Mouse (Mus musculus) layer of hippocampus, postnatal 25 days (tissue): ENCODE data around the gene Pycr2. TPM values are rescaled to one million over a fixed set of nuclear protein-coding genes. Genes with fewer than 3 reads are reported as not detected.
"Not testable (repeated sequence)": the region's sequence is repeated elsewhere in the genome, so short reads cannot be mapped to it uniquely, and the experiment has no call there.

Experiments used
- DNase-seq, 2 experiments: peaks; one replicate each; pipeline ENCODE4 v3.0.0; 2022; ENCODE audit warnings: mixed read lengths in 2 of 2, low spot score in 1 of 2; ENCODE audit errors: extremely low spot score in 1 of 2
- total RNA-seq, 2 experiments: library from RNA; stranded (reverse); gene quantifications; 2 replicates each; pipeline ENCODE4 v1.2.3; 2021

Gene Pycr2
- total RNA-seq, 2 experiments from 2014 or later, result 40.0 to 48.0 TPM

DNA sequence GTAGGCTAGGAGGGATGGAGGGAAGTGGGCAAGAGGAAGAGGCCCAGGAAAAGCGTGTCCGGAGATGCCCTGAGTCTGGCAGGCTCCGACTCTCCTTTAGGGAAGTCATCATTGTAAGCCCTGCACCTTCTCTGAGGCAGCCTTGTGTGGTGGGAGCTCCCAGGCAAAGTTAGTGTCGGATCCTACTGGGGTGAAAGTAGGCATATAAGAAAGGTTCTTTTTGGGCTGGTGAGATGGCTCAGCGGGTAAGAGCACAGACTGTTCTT, 655 bp downstream of the Pycr2 start:
- DNase-seq, result no peak

DNA sequence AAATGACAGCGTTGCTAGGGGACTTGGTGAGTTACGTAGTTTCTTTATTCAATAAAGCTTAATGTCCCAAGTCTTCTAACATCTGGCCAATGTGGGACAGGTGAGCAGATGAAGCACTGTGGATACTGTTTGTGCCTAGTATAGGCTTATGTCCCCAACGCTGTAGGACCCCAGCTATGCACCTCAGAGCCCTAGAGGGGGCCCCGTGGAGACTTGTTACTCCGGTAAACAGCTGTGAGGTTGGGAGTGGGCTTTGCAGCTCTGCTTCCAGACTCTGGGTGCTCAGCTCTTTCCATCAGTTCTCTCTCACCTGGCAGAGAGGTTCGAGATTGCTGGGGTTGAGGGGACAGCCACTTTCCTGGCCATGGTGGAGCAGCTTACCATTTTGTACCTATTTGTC, 1.2 kb downstream of the Pycr2 start:
- DNase-seq, result no peak

DNA sequence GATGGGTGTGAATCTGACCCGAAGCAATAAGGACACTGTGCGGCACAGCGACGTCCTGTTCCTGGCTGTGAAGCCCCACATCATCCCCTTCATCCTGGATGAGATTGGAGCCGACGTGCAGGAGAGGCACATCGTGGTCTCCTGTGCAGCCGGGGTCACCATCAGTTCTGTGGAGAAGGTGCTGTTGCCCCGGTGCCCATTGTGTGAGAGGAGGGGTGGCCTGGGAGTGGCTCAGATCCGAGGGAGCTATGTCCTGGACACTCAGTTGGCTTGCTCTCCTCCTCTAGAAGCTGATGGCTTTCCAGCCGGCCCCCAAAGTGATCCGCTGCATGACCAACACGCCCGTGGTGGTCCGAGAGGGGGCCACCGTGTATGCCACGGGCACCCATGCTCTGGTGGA, 1.8 kb downstream of the Pycr2 start:
- DNase-seq, result no peak

DNA sequence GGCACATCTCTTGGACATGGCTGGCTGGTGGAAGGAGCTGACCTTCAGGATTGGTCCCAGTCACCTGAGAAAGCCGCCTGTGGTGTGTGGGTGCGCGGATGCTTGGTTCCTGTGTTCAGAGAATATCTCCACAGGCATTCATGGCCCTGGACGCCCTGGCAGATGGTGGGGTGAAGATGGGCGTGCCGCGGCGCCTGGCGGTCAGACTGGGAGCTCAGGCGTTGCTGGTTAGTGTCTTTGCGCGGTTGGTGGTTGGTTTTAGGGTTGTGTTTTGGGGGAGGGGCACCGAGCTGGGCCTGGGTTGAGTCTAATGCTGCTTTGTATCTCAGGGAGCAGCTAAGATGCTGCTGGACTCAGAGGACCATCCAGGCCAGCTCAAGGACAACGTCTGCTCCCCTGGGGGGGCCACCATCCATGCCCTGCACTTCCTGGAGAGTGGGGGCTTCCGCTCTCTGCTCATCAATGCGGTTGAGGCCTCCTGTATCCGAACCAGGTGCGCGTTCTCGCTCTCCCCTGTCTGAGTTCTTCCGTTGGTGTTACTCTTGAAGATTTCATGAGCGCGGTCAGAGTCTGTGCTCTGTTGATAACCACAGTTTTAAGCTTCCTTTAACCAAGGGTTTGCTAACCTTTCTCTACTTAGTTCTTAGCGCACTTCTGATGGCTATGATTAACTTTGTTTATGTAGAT, 2.5 kb downstream of the Pycr2 start:
- no peak for DNase-seq

DNA sequence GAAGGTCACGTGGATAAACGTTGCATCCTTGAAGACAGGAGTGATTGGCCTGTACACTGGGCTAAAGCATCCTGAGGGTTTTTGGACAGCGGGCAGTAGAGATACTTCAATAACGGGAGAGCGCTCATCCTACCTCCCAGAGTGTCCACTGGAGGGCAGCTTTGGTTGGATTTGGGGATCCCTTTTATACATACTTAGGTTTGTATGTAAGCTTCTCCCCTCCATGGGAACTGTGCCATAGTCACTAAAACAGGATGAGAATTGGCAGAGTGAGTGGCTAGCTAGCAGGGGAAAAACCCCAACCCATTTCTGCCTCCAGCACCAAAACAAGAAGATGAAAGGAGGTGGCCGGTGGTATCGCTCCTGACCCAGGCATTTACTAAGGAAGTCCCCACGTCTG, 7.0 kb downstream of the Pycr2 start:
- DNase-seq, result no peak

DNA sequence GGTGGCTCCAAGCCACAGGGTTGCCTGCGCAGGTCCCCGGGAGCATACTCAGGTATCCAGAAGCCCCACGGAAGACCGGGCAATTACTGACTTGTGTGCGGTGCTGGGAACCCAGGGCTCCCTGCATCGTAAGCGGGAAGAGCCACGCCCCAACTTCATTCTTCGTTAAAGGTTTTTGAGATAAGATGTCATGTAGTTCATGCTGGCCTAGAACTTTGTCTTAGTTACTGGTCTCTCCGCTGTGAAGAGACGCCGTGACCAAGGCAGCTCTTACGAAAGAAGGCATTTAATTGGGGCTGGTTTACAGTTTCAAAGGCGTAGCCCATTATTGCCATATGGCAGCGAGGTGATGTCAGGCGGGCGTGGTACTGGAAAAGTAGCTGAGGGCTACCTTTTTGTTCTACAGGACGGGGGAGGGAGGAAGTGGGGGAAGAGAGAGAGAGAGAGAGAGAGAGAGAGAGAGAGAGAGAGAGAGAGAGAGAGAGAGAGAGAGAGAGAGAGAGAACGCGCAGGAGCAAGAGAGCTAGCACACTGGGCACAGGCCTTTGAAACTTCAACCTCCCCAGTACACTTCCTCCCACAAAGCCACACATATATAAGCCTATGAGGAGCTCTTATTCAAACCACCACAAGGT, 7.7 kb downstream of the Pycr2 start:
- DNase-seq, result no peak

DNA sequence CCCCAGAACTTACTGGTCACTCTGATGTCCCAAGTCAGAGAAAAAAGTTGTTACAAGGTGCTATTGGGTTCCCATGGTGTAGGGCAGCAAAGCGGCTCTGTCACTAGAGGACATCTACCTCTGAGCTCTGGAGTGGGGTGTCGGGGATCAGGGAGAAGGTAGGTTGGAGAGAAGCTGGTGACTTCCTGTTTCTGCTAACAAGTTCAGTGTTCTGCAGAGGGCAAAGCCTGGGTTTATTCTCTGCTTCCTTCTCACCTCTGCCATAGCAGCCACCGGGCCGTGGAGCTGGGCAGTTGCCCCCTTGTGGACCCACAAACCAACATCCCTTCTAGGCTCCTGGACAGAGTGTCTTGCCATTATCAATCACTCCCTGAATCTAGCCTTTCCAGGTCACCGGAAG, 8.7 kb downstream of the Pycr2 start:
- DNase-seq, result no peak

DNA sequence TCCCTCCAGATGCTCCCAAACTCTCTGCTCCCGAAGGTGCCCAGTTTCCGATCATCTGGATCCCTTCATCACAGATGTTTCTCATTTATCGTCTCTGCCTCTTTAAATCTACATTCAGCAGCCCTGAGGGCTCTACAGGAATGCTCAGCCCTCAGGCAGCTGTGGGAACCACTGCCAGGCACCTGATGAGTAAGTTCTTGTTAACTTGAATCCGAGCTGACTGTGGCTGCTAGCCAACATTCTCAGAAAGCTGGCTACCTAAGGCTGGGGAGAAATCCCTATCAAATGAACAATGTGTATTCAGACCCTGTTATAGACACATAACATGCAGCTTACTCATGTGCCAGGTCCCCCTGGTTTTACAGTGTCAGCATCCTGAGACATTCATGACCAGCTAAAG, 9.7 kb downstream of the Pycr2 start:
- no peak for DNase-seq

DNA sequence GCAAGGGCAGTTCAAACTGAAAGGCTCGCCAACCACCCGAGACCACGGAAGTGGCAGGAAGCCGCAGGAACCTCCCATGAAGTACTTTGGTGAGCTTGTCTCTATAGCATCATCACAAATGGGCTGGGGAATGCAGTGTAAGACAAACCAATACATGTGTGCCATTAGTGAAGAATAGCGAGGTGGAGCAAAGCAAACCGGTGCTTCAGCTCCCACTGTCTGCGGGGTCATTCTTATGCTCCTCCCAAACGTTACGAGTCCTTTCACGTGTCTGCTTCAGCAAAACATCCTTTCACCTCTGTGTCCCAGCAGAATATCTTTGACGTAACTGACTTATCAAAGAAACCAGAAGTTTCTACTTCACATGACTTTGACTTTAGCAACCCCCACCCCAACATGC, 12.3 kb downstream of the Pycr2 start:
- DNase-seq, result no peak

DNA sequence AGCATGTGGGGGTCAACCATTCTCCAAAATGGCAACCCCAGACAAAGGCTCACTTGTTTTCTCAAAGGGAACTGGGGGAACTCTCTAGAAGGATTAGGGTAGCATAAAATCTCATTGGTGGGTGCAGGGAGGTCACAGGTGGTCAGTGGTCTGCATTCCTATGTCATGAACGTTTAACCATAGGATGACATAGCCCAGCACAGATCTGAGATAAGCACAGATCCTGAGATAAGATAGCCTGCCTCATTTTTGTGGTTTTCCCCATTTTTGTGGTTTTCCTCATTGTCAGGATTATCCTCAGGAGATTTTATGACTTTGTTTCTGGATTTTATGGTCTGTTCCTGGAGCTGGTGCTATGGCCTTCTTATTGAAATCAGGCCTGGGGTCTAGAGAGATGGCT, 13.0 kb downstream of the Pycr2 start:
- DNase-seq, result no peak

DNA sequence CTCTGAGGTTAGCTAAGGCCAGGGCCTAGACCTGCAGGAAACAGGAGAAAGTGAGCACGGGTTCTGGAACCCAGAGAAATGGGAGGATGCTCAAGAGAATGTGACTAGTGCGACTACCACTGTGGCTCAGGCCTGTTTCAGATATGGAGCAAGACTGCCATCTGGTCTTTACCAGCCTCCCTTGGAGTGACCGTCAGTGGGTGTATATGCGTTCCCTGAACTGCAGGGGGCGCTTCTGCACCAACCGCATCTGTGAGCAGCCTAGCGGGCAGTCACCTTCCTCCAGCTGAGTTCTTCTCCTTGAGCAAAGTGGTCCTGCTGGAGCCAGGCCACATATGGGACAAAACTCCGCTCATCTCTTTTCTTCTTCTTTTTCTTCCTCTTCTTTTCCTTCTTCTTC, 15.6 kb downstream of the Pycr2 start:
- DNase-seq, result no peak

DNA sequence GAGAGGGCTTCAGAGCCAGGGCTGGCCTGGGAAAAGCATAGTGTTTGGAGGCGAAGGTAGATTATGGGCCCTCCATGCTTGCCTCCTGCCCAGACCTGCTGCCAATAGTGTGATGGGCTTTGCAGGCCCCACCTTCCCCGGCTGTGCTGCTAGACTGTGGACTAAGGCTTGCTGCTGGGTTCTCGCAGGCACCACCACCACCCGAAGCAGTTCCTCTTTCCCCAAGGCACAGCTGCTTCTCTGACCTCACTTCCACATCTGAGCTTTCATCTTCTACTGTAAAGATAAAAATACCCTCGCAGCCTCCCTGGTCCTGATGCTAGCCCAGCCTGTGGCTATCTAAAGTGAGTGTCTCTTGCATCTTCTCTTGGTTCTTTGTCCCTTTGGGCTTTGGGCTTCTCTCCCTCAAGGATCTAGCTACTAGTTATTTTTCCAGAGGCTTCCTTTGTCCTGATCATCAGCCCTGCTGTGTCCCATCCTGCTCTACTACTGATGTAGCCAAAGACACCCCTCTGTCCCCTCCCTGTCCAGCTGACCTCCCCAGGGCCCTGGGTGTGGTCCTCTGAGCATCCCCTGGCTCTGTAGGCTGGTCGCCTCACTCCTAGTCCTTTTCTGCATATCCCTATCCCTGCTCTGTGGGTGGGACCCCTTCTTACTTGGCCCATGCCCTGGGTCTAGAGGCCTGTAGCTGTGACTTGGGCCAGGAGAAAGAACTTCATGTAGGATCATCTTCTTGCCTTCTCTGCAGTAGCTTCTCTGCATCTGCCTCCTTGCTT, 18.4 kb downstream of the Pycr2 start:
- no peak for DNase-seq

DNA sequence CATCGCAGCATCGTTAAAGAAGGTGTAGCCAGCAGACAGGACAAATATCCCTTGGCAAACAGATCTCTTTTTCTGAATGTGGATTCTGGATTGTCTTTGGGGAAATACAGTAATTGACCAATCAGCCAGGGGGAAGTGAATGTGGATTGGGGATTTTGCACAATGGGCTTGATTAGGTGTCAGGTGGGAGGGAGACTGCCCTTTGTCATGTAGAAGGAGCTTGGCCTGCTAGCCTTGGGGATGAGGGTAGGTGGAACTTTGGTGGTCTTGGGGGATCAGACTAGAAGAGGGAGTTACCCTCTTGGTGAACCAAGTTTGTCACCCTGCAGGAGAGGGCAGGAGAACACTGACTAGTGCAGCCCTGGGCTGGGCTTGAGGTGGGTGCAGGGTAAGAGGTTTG, 20.6 kb downstream of the Pycr2 start:
- no peak for DNase-seq

DNA sequence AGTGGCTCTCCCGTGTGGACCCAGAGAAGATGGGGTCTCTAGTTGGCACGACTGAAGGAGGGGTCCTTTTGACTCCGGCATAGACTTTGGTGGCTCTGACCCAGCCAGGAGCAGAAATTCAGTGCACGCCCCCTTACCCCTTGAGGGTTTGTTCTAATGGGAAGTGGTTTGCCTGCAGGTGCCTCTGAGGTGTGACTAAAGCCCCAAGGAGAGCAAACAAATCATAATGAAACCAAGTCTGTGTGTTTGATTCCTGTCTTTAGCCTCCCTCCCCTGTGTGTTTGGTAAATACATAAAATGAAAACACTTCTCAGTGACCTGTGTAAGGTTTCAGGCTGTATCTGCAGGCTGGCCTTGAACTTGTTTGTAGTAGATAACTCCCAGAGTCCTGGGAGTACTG, 22.2 kb downstream of the Pycr2 start:
- no peak for DNase-seq

DNA sequence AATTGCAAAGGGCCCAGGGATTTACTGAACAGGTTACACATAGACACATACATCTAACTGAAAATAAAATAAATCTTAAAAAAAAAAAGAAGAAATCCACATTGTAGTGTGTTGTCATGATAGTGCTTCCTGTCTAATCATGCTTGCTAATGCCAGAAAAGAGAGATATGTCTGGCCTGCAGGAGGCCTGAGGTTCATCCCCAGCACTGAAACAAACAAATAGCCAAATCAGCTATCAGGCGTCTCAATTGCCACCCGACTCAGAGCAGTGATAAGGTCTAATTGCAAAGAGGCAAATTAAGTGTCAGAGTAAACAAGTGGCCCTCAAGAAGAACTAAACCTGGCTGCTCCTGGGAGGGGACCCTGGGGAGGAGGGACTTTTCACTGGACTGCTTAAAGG, 25.5 kb downstream of the Pycr2 start:
- no peak for DNase-seq

DNA sequence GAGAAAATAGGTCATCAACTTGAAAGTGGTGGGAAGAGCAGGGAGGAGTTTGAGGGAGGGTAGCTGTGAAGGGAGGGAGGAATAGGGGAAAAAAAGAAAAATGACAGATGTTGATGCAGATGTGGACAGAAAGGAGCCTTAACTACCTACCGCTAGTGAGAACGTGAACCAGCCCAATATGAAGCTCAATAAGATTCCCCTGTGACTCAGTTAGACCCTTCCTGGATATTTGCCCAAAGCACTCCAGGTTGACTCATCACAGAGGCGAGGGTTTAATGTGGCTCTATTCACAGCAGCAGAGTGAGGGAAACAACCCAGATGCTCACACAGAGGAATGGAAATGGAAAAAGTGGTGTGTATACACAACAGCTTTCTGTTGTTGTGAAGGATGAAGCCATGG, 27.0 kb downstream of the Pycr2 start:
- no peak for DNase-seq

DNA sequence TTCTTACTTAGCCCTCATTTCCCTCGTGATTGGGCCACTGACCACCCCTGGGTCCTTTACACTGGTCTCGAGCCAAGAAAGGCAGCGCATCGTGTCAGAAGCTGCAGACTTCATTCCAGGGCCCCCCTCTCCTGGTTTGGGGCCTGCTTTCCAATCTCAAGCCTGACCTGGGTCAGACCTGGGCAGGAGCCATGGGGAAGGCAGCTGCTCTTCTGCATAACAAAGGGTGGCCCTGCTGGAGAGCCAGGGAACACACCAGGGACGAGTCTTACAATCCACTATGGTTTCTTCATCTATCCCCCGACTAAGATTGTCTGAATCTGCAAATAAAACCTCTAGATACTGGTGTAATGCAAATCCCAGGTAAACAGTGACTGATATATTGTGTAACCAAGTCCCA, 29.6 kb downstream of the Pycr2 start:
- no peak for DNase-seq

DNA sequence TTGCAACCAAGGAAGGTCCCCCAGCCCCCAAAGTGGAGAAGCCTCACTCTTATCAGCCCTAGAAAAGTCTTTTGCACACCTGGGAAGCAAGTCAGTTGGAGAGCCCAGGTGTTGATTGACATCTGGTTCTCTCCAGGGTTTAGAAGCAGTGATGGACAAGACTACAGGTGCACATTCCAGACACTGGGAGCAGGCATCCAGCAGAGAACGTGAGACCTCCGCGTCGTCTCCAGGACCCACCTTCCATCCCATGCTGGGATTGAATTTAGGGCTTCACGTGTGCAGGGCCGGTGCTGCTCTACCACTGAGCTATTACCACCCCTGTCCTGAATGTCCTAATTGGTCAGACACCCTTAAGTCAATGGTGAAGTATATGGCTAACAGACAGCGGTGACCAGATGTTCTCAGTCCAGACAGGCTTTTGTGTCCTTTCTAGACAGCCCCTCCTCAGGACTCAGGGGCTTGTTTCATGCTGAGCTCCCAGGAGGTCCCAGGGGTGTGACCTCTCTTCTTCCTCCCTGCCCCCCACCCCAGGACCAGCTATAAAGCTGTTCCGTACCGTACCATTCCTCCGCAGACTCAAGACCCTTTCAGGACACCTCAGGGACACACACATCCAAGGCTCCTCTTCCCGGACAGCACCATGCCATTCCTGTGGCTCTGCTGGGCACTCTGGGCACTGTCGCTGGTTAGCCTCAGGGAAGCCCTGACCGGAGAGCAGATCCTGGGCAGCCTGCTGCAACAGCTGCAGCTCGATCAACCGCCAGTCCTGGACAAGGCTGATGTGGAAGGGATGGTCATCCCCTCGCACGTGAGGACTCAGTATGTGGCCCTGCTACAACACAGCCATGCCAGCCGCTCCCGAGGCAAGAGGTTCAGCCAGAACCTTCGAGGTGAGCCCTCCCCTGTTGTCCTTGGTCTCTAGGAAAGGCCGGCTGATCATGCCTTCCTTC, 30.6 kb downstream of the Pycr2 start, which contains the start of gene Lefty1:
Gene Lefty1 (plus strand): TSS at position 556 of the 953 bp plus-strand sequence.
- DNase-seq, result no peak

DNA sequence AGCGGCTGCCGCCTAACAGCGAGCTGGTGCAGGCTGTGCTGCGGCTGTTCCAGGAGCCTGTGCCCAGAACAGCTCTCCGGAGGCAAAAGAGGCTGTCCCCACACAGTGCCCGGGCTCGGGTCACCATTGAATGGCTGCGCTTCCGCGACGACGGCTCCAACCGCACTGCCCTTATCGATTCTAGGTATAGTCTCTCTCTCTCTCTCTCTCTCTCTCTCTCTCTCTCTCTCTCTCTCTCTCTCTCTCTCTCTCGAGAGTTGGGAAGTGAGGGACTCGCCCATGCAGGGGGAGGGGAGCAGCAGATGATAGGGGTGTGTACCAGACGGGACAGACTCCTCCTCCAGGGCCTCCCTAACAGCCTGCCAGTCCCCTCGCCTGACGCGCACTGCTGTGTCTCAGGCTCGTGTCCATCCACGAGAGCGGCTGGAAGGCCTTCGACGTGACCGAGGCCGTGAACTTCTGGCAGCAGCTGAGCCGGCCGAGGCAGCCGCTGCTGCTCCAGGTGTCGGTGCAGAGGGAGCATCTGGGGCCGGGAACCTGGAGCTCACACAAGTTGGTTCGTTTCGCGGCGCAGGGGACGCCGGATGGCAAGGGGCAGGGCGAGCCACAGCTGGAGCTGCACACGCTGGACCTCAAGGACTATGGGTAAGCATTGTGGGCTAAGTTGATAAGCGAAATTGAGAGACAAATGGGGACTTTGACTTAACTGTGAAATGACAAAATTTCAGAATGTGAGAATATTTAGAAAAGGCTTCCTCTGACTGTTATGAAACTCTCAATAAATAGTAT, 32.7 kb downstream of the Pycr2 start:
- not testable (repeated sequence) for DNase-seq

DNA sequence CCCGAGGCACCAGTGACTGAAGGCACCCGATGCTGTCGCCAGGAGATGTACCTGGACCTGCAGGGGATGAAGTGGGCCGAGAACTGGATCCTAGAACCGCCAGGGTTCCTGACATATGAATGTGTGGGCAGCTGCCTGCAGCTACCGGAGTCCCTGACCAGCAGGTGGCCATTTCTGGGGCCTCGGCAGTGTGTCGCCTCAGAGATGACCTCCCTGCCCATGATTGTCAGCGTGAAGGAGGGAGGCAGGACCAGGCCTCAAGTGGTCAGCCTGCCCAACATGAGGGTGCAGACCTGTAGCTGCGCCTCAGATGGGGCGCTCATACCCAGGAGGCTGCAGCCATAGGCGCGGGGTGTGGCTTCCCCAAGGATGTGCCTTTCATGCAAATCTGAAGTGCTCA, 33.5 kb downstream of the Pycr2 start:
- DNase-seq, result not testable (repeated sequence)
